Mouse (Mus musculus) intestine, embryonic 14.5 days (tissue): Measurements from ENCODE around the gene Wnt2. TPM values are rescaled to one million over a fixed set of nuclear protein-coding genes. Genes with fewer than 3 reads are reported as not detected.
A peak's percentile ranks its signal among the peaks of the same experiment; 100 is the strongest.

Experiments
- ATAC-seq: fragments of 200-750 bp; cut with Nextera tagmentation; replicated peaks from 2 replicates; pipeline ENCODE4 v1.8.0; 2017; ENCODE audit warnings: low read depth, moderate number of reproducible peaks, moderate TSS enrichment, moderate library complexity; ENCODE audit not compliant: low FRiP score, low TSS enrichment
- DNase-seq: peaks from one replicate; pipeline ENCODE4 v3.0.0-alpha.2; 2018; ENCODE audit warnings: low spot score
- H3K27ac ChIP-seq: fragments of 300-500 bp; sonication (generic); 2 replicates; pipeline ENCODE4 v1.5.1; 2014; ENCODE audit warnings: low read depth, mild to moderate bottlenecking, control low read depth
- H3K27me3 ChIP-seq: fragments of 300-500 bp; sonication (generic); replicated peaks from 2 replicates; pipeline ENCODE4 v1.6.1; 2014; ENCODE audit warnings: low read length, control low read depth; ENCODE audit not compliant: control insufficient read depth, insufficient read depth
- H3K36me3 ChIP-seq: fragments of 300-500 bp; sonication (generic); 2 replicates; pipeline ENCODE4 v1.6.1; 2014; ENCODE audit warnings: low read length, control low read depth; ENCODE audit not compliant: control insufficient read depth, insufficient read depth
- H3K4me1 ChIP-seq: fragments of 300-500 bp; sonication (generic); replicated peaks from 2 replicates; pipeline ENCODE4 v1.6.1; 2014; ENCODE audit warnings: low read length, control low read depth, mixed read lengths; ENCODE audit not compliant: control insufficient read depth, insufficient read depth
- H3K4me2 ChIP-seq: fragments of 300-500 bp; sonication (generic); 2 replicates; pipeline ENCODE4 v1.6.1; 2014; ENCODE audit warnings: low read length
- H3K4me3 ChIP-seq: fragments of 300-500 bp; sonication (generic); 2 replicates; pipeline ENCODE4 v1.5.1; 2014; ENCODE audit warnings: low read depth, low read length, control low read depth, mixed read lengths
- H3K9ac ChIP-seq: fragments of 300-500 bp; sonication (generic); 2 replicates; pipeline ENCODE4 v1.6.1; 2014; ENCODE audit warnings: mild to moderate bottlenecking, low read length
- H3K9me3 ChIP-seq: fragments of 300-500 bp; sonication (generic); 2 replicates; pipeline ENCODE4 v1.6.1; 2016; ENCODE audit warnings: low read length, control low read depth; ENCODE audit not compliant: control insufficient read depth
- WGBS: fragments of 180-500 bp; shearing (Covaris S2); extraction: QIAGEN DNeasy Blood & Tissue Kit; methylation state at CpG from one replicate; pipeline ENCODE4 v1.1.7; 2014; 5-methylcytosine and 5-hydroxymethylcytosine counted together
- polyA plus RNA-seq: library from polyadenylated mRNA; unstranded; fragments of >200 nt; fragmentation: Nextera tagmentation; extraction: Ambion mirVana; gene quantifications from 2 replicates; pipeline ENCODE4 v1.2.1, GENCODE M21; 2014

Wnt2 gene
- polyA plus RNA-seq, 1 experiment from 2014 or later: 0.35 TPM

DNA sequence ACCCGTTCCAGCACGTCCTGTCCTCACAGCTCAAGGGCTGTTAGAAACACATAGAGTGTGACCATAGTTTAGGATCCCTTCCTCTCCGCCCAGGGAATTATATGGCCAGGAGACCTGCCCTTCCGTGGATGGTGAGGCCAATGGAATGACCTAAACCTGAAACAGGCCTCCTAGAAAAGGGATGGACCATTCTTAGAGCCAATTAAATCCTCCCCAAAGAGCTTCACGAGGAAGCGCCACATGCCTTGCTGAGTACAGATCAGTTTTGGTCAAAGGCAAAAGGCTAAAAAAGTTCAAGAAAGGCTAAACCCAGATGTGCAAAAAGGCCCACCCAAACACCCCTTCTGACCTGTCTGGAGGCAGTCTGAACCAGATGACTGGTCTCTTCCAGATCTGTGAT, 1.9 kb upstream of the Wnt2 start:
- no peak overlapping the region for H3K27ac ChIP-seq
- 29% methylated on average over 6 of the region's 6 CpGs for WGBS

GRCm38 (mm10) chr6:18031509-18032010, 1.2 kb upstream of the Wnt2 start:
- peaks cover 15% of the 10 kb centered on the region; the same call in 1 of the 2 replicates for H3K4me1 ChIP-seq
- no peaks in the 10 kb centered on the region for H3K36me3 ChIP-seq
- peak overlapping the region; percentile 42 for H3K4me3 ChIP-seq
- peak; percentile 71 for DNase-seq
- H3K27ac ChIP-seq: no peak overlapping the region
- ATAC-seq: peak; percentile 80
- H3K9ac ChIP-seq: peak overlapping the region; percentile 17; the same call in 1 of the 2 replicates
- WGBS: 1% methylated on average over 28 of the region's 29 CpGs
- H3K9me3 ChIP-seq: no peaks in the 10 kb centered on the region
- peak overlapping the region; percentile 76 for H3K4me2 ChIP-seq
- H3K27me3 ChIP-seq: peaks cover 49% of the 10 kb centered on the region

More for the DNA sequence above, 1.9 kb upstream of the Wnt2 start:
- H3K27me3 ChIP-seq: peaks cover 46% of the 10 kb centered on the region
- H3K36me3 ChIP-seq: no peaks in the 10 kb centered on the region
- H3K4me2 ChIP-seq: peak overlapping the region; percentile 76
- H3K4me1 ChIP-seq: peaks cover 15% of the 10 kb centered on the region; the same call in 1 of the 2 replicates
- peak overlapping the region; percentile 42 for H3K4me3 ChIP-seq
- no peak for DNase-seq
- H3K9ac ChIP-seq: no peak overlapping the region
- H3K9me3 ChIP-seq: no peaks in the 10 kb centered on the region
- ATAC-seq: no peak

DNA sequence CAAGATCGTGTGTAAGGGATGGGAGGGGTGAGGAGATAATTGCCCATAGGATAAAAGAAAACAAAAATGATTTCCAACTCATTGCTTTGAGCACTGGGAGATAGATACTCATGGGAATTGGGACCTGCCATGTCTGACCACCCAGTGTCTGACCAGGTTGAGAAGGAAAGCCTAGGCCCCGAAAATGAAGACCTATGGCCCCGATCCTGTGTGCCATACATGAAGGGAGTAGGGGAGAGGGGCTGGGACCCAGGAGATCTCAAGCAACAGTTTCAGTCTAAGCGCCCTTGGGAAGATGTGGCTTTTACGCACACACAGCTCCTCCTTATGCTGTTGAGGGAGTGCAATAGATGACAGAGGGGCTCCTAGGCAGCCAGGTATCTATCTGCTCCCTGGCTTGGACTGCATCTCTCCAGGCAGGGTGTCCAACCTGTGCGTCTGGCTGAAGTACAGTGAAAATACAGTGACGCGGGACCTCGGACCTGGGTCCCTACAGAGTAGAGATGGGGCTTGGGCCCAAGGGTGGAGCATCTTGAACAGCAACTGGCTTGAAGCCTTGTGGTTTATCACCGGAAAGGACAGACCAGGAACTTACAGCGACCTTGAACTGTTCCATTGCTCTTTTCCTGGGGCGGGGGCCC, 603 bp upstream of the Wnt2 start:
- DNase-seq (no peak), ATAC-seq (no peak; the same call in 1 of the 2 replicates)
- H3K27ac ChIP-seq: no peak overlapping the region
- peak overlapping the region; percentile 76 for H3K4me2 ChIP-seq
- peaks cover 15% of the 10 kb centered on the region; the same call in 1 of the 2 replicates for H3K4me1 ChIP-seq
- H3K27me3 ChIP-seq: peaks cover 49% of the 10 kb centered on the region
- no peak overlapping the region for H3K9ac ChIP-seq
- no peaks in the 10 kb centered on the region for H3K36me3 ChIP-seq
- WGBS: 11% methylated on average over 12 of the region's 12 CpGs
- peak overlapping the region; percentile 42 for H3K4me3 ChIP-seq
- no peaks in the 10 kb centered on the region for H3K9me3 ChIP-seq

DNA sequence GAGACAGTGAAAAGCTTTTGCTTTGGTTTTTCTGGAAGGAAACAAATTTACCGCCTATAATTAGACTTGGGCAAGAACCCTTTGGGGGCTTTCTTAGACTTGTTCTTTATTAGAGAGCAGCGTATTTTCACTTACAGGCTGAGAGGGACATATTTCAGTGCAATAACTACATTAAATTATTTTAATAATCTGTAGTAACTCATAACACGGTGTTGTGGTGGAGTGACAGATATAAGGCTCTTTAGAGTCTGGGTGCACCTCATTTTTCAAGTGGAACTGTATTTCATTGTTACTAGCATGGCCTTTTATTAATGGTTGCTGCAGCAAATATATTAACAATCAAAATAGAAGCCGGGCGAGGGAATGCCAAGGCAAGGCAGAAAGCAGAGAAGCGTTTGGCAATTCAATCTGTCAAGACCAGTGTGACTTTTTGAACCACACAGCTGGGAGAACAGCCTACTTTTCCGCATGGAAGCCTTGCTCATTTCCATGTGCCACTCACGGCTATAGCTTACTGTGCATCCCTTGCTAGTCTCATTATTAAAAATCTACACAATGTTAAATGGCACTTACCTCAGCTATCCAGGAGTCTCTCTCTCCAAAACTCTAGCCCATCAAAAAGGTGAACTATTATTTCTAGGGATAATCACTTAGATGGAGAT, 6.1 kb downstream of the Wnt2 start:
- 87% methylated on average over 8 of the region's 8 CpGs for WGBS
- DNase-seq: no peak
- no peaks in the 10 kb centered on the region for H3K4me1 ChIP-seq

GRCm38 (mm10) chr6:18013346-18013745, 17.0 kb downstream of the Wnt2 start:
- no peaks in the 10 kb centered on the region for H3K4me1 ChIP-seq
- ATAC-seq (no peak), DNase-seq (no peak)
- H3K27ac ChIP-seq: no peak overlapping the region
- H3K36me3 ChIP-seq: no peaks in the 10 kb centered on the region
- no peak overlapping the region for H3K4me3 ChIP-seq
- no peaks in the 10 kb centered on the region for H3K27me3 ChIP-seq
- no peak overlapping the region for H3K9ac ChIP-seq
- no peak overlapping the region for H3K4me2 ChIP-seq
- H3K9me3 ChIP-seq: no peaks in the 10 kb centered on the region
- WGBS: 64% methylated on average over 7 of the region's 7 CpGs

More for the DNA sequence above, 6.1 kb downstream of the Wnt2 start:
- Histone ChIP-seq H3K27ac (no peak overlapping the region), H3K36me3 (no peaks in the 10 kb centered on the region), H3K27me3 (peaks cover 17% of the 10 kb centered on the region), H3K9me3 (no peaks in the 10 kb centered on the region), H3K4me3 (no peak overlapping the region), H3K9ac (no peak overlapping the region), H3K4me2 (no peak overlapping the region)
- ATAC-seq: no peak

GRCm38 (mm10) chr6:18007356-18007755, 23.0 kb downstream of the Wnt2 start:
- 78% methylated on average over 3 of the region's 3 CpGs for WGBS
- Histone ChIP-seq H3K4me3 (no peak overlapping the region), H3K4me1 (no peaks in the 10 kb centered on the region), H3K9ac (no peak overlapping the region), H3K36me3 (no peaks in the 10 kb centered on the region), H3K27me3 (no peaks in the 10 kb centered on the region), H3K9me3 (no peaks in the 10 kb centered on the region), H3K4me2 (no peak overlapping the region), H3K27ac (no peak overlapping the region)
- no peak for ATAC-seq
- DNase-seq: no peak

- no peak overlapping the region for H3K4me3 ChIP-seq
- no peaks in the 10 kb centered on the region for H3K9me3 ChIP-seq
- H3K4me2 ChIP-seq: no peak overlapping the region
- H3K9ac ChIP-seq: no peak overlapping the region
- H3K27me3 ChIP-seq: no peaks in the 10 kb centered on the region
- 88% methylated on average over 6 of the region's 6 CpGs for WGBS
- no peak overlapping the region for H3K27ac ChIP-seq
- DNase-seq (no peak), ATAC-seq (no peak)
- no peaks in the 10 kb centered on the region for H3K4me1 ChIP-seq
- H3K36me3 ChIP-seq: no peaks in the 10 kb centered on the region
Measured at GRCm38 (mm10) chr6:18002065-18002464, 28.3 kb downstream of the Wnt2 start.

DNA sequence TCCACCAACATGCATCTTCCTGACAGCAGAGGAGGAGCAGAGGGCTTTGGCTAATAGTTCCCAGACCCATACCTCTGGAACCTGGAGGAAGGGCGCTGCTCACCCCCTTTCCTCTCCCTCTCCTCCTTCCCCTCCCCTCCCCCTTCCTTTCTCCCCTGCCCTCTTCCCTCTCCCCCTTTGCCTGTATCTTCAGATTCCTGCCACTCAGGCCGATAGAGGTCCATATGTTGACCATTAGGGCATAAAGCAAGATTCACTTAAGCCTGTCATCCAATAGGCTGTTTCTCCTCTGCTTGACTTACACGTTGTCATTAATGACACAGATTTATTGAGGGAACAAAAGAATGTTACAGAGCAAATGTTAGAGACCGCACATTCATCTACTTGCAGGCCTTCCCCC, 31.9 kb downstream of the Wnt2 start:
- WGBS: 39% methylated on average over 4 of the region's 4 CpGs
- ATAC-seq: no peak
- no peaks in the 10 kb centered on the region for H3K4me1 ChIP-seq
- H3K9me3 ChIP-seq: no peaks in the 10 kb centered on the region
- H3K27me3 ChIP-seq: no peaks in the 10 kb centered on the region
- no peak overlapping the region for H3K27ac ChIP-seq
- no peak overlapping the region for H3K4me3 ChIP-seq
- no peaks in the 10 kb centered on the region for H3K36me3 ChIP-seq
- no peak overlapping the region for H3K4me2 ChIP-seq
- no peak overlapping the region for H3K9ac ChIP-seq
- DNase-seq: no peak
